In the genomic region with DNA sequence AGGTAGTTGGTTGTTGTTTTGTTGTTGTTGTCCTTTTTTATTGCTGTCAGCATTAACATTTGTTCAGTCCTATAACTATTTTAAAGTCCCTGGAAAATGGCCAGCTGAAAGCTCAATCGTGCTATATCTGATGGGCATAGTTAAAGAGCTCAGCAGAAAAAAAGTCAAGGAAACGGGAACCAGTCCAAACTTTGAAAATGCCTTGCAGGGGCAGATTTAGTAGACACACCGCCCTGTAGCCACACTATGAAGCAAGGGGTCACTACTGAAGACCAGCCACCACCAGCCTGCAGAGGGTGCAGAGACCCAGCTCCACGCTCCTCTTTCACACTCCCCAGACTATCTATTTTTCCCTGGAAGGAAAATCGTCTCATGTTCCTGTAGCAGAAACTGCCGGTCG, we compare ENCODE assay signal across 22 mouse cellular contexts.
DNase-seq lines count a peak whose midpoint lies in the region; ATAC-seq and TF ChIP-seq lines count a peak whose summit lies in the region.
"Had no signal": no experiment of that assay in that cellular context is flagged by ENCODE, and none has a peak within 500 bp of the region (broad histone marks: within the 10 kb centered on the region; RNA-seq: fewer than 3 reads in every experiment).

No protein-coding gene starts in this region.

- ATAC-seq in embryonic facial prominence, embryonic 15.5 days (ENCODE audit: insufficient number of reproducible peaks, low FRiP score, low TSS enrichment, low read depth) = no peak
- ATAC-seq: hindbrain, postnatal 0 days; midbrain, embryonic 16.5 days had no signal

- TF ChIP-seq EP300 in MEL (IDR thresholded peaks at IDR 0.05; ENCODE audit: low read depth in 1 of 2, low read length in 2 of 2) = no peak

- H3K9ac ChIP-seq in MEL (ENCODE audit: control insufficient read depth, low read depth, low read length, poor library complexity, severe bottlenecking) = no peak overlapping the region
- H3K9ac ChIP-seq in embryonic facial prominence, embryonic 15.5 days = no peak overlapping the region
- H3K9ac ChIP-seq: lung, embryonic 15.5 days; stomach, embryonic 15.5 days had no signal

- H3K4me2 ChIP-seq in embryonic facial prominence, embryonic 15.5 days (replicated peaks) = no peak overlapping the region
- H3K4me2 ChIP-seq: liver, embryonic 11.5 days; lung, embryonic 15.5 days; stomach, embryonic 15.5 days had no signal

- no peaks in the 10 kb centered on the region; the same call in 1 of the 2 replicates for H3K36me3 ChIP-seq in kidney, adult 2 months (ENCODE audit: control insufficient read depth, insufficient read depth, low read length)
- H3K36me3 ChIP-seq in MEL (ENCODE audit: control insufficient read depth in 1 of 2, insufficient read depth in 2 of 2, low read length in 2 of 2) = peaks cover 0 to 20% of the 10 kb centered on the region in 2 experiments; a peak in 3 of 4 replicates
- peaks cover 5% of the 10 kb centered on the region; the same call in 1 of the 2 replicates for H3K36me3 ChIP-seq in embryonic facial prominence, embryonic 15.5 days

- no peaks in the 10 kb centered on the region for H3K27me3 ChIP-seq in kidney, adult 2 months (replicated peaks; ENCODE audit: control insufficient read depth, insufficient read depth, low read length)
- H3K27me3 ChIP-seq in MEL (ENCODE audit: control insufficient read depth in 1 of 2, insufficient read depth in 2 of 2, low read length in 2 of 2) = no peaks in the 10 kb centered on the region
- H3K27me3 ChIP-seq in embryonic facial prominence, embryonic 15.5 days = no peaks in the 10 kb centered on the region
- H3K27me3 ChIP-seq: CH12.LX; lung, embryonic 15.5 days; megakaryocyte, embryonic 14.5 days; stomach, embryonic 15.5 days had no signal

- H3K4me1 ChIP-seq in kidney, adult 2 months (ENCODE audit: control insufficient read depth, insufficient read depth, low read length) = peaks cover 5% of the 10 kb centered on the region; the same call in 1 of the 2 replicates
- peaks cover 3 to 23% of the 10 kb centered on the region in 2 experiments for H3K4me1 ChIP-seq in MEL (ENCODE audit: control insufficient read depth in 1 of 2, insufficient read depth in 2 of 2, low read length in 2 of 2)
- H3K4me1 ChIP-seq in embryonic facial prominence, embryonic 15.5 days = peaks cover 15% of the 10 kb centered on the region; the same call in 1 of the 2 replicates
- H3K4me1 ChIP-seq: stomach, embryonic 15.5 days had no signal

- no peaks in the 10 kb centered on the region for H3K9me3 ChIP-seq in MEL (replicated peaks; ENCODE audit: insufficient read depth, low read length)
- H3K9me3 ChIP-seq in embryonic facial prominence, embryonic 15.5 days (replicated peaks) = no peaks in the 10 kb centered on the region
- H3K9me3 ChIP-seq: forebrain, embryonic 10.5 days; lung, embryonic 15.5 days; stomach, embryonic 15.5 days had no signal

- DNase-seq in adrenal gland, postnatal 14 days = peak; percentile 18
- no peak for DNase-seq in adrenal gland, postnatal 25 days
- no peak for DNase-seq in kidney, adult 2 months
- no peak for DNase-seq in kidney, adult 9 months
- DNase-seq in MEL (ENCODE audit: low read depth, low spot score) = peak; percentile 47
- DNase-seq in yolk sac, embryonic 10.5 days (ENCODE audit: low spot score) = no peak
- DNase-seq in ovary, postnatal 14 days (ENCODE audit: low spot score) = no peak
- DNase-seq: cerebellum, adult 11 months; cerebellum, postnatal 36 days; kidney, adult 11 months; layer of hippocampus, postnatal 36 days; left cerebral cortex, postnatal 4 days; thymus, adult 2 months had no signal

- H3K27ac ChIP-seq in kidney, adult 2 months (ENCODE audit: insufficient read depth, low read depth, low read length) = peak overlapping the region; percentile 46
- no peak overlapping the region for H3K27ac ChIP-seq in MEL (ENCODE audit: control insufficient read depth, low read depth, low read length)
- 0 out of 2 replicates have a peak overlapping the region, but pooled peaks have one; percentile 6 for H3K27ac ChIP-seq in embryonic facial prominence, embryonic 15.5 days (replicated peaks)
- H3K27ac ChIP-seq: forebrain, embryonic 10.5 days; hindbrain, postnatal 0 days; lung, embryonic 15.5 days; stomach, embryonic 15.5 days had no signal

- no peak for TF ChIP-seq CTCF in kidney, adult 2 months (conservative IDR thresholded peaks at IDR 0.05; ENCODE audit: insufficient read depth, insufficient read length, low read depth, low read length)
- TF ChIP-seq CTCF in MEL (IDR thresholded peaks at IDR 0.05 in 2 of 3, conservative IDR thresholded peaks at IDR 0.05 in 1 of 3; ENCODE audit: control insufficient read depth in 1 of 3, insufficient read depth in 1 of 3, low read depth in 2 of 3, low read length in 3 of 3, poor library complexity in 1 of 3, severe bottlenecking in 1 of 3) = no peak

- TF ChIP-seq POLR2A in kidney, adult 2 months (IDR thresholded peaks at IDR 0.05; ENCODE audit: low read depth, low read length) = no peak
- TF ChIP-seq POLR2A in MEL (IDR thresholded peaks at IDR 0.05; ENCODE audit: control insufficient read depth in 1 of 2, insufficient read depth in 1 of 2, low read depth in 1 of 2, low read length in 2 of 2, poor library complexity in 1 of 2) = no peak

- no peak overlapping the region for H3K4me3 ChIP-seq in kidney, adult 2 months (ENCODE audit: insufficient read depth, low read depth, low read length)
- H3K4me3 ChIP-seq in MEL (ENCODE audit: control insufficient read depth in 1 of 2, insufficient read depth in 1 of 2, low read depth in 2 of 2, low read length in 2 of 2) = no peak overlapping the region
- H3K4me3 ChIP-seq in embryonic facial prominence, embryonic 15.5 days (replicated peaks) = no peak overlapping the region
- H3K4me3 ChIP-seq: forebrain, embryonic 10.5 days; lung, embryonic 15.5 days; megakaryocyte, embryonic 14.5 days; stomach, embryonic 15.5 days had no signal

- 31% methylated on average over 7 of the region's 7 CpGs for WGBS in kidney, adult 2 months
- 47% methylated on average over 7 of the region's 7 CpGs for WGBS in embryonic facial prominence, embryonic 15.5 days

- no peak for TF ChIP-seq RAD21 in MEL (IDR thresholded peaks at IDR 0.05; ENCODE audit: low read depth, low read length)

- no peaks in the 10 kb centered on the region for H3K79me2 ChIP-seq in MEL (ENCODE audit: control insufficient read depth, insufficient read depth, low read length, poor library complexity)

TF ChIP-seq in MEL, 35 proteins besides CTCF, POLR2A, EP300 and RAD21:
- no peak for TF ChIP-seq NRF1 (IDR thresholded peaks at IDR 0.05; ENCODE audit: insufficient read depth, low read depth, low read length, poor library complexity, severe bottlenecking)
- no peak for TF ChIP-seq GABPA (IDR thresholded peaks at IDR 0.05; ENCODE audit: low read depth, low read length)
- peak; percentile 24; the same call in 1 of the 2 replicates for TF ChIP-seq RCOR1 (IDR thresholded peaks at IDR 0.05; ENCODE audit: low read depth, low read length)
- peak; percentile 63 for TF ChIP-seq ZNF384 (IDR thresholded peaks at IDR 0.05; ENCODE audit: low read depth, low read length)
- peak; percentile 68 for TF ChIP-seq GATA1 (IDR thresholded peaks at IDR 0.05; ENCODE audit: low read depth, low read length)
- TF ChIP-seq ZKSCAN1 (IDR thresholded peaks at IDR 0.05; ENCODE audit: low read depth, low read length) = no peak
- 0 out of 2 replicates have a peak, but pooled peaks have one; percentile 31 for TF ChIP-seq ETS1 (IDR thresholded peaks at IDR 0.05; ENCODE audit: low read depth, low read length)

Comparison
In these comparisons a context has a peak if more than half of its experiments do, and no peak if none do; other contexts are left out.
1. DNase-seq: peak in adrenal gland, postnatal 14 days (single experiment) and MEL (single experiment); none in adrenal gland, postnatal 25 days (single experiment), kidney, adult 2 months (single experiment), kidney, adult 9 months (single experiment), yolk sac, embryonic 10.5 days (single experiment) and ovary, postnatal 14 days (single experiment).